Mouse (Mus musculus): ENCODE results near the gene Ptpre. TPM values are rescaled to one million over a fixed set of nuclear protein-coding genes. Genes with fewer than 3 reads are reported as not detected.

Ptpre gene
- polyA plus RNA-seq, 1 experiment from 2014 or later = 0.41 TPM

GRCm38 (mm10) chr7:135542235-135542634 is 5.0 kb downstream of the Ptpre start:
- DNase-seq (ENCODE audit: extremely low spot score, low spot score) = no peak
- peaks cover 33% of the 10 kb centered on the region for H3K27me3 ChIP-seq (ENCODE audit: poor library complexity, severe bottlenecking)
- no peak overlapping the region for H3K27ac ChIP-seq
- peaks cover 13% of the 10 kb centered on the region for H3K4me1 ChIP-seq
- H3K9me3 ChIP-seq = no peaks in the 10 kb centered on the region
- no peak overlapping the region for H3K4me3 ChIP-seq
- WGBS = 86% methylated on average over 3 of the region's 3 CpGs
- no peaks in the 10 kb centered on the region for H3K36me3 ChIP-seq (replicated peaks)

GRCm38 (mm10) chr7:135543033-135543432 is 5.8 kb downstream of the Ptpre start:
- WGBS = 77% methylated on average over 3 of the region's 3 CpGs
- peaks cover 5% of the 10 kb centered on the region for H3K4me1 ChIP-seq
- DNase-seq (ENCODE audit: extremely low spot score, low spot score) = no peak
- no peak overlapping the region for H3K4me3 ChIP-seq
- no peaks in the 10 kb centered on the region for H3K36me3 ChIP-seq (replicated peaks)
- no peaks in the 10 kb centered on the region for H3K9me3 ChIP-seq
- no peak overlapping the region for H3K27ac ChIP-seq
- peaks cover 26% of the 10 kb centered on the region for H3K27me3 ChIP-seq (ENCODE audit: poor library complexity, severe bottlenecking)

- Histone ChIP-seq H3K4me3 (no peak overlapping the region), H3K36me3 (replicated peaks) (no peaks in the 10 kb centered on the region), H3K9me3 (no peaks in the 10 kb centered on the region), H3K4me1 (no peaks in the 10 kb centered on the region), H3K27ac (no peak overlapping the region), H3K27me3 (ENCODE audit: poor library complexity, severe bottlenecking) (peaks cover 13% of the 10 kb centered on the region)
- 91% methylated on average over 6 of the region's 6 CpGs for WGBS
- DNase-seq (ENCODE audit: extremely low spot score, low spot score) = no peak
Observed at GRCm38 (mm10) chr7:135544321-135544720, 7.0 kb downstream of the Ptpre start.

GRCm38 (mm10) chr7:135545957-135546356 is 8.7 kb downstream of the Ptpre start:
- H3K4me1 ChIP-seq = no peaks in the 10 kb centered on the region
- no peak for DNase-seq (ENCODE audit: extremely low spot score, low spot score)
- no peaks in the 10 kb centered on the region for H3K27me3 ChIP-seq (ENCODE audit: poor library complexity, severe bottlenecking)
- no peaks in the 10 kb centered on the region for H3K36me3 ChIP-seq (replicated peaks)
- 78% methylated on average over 7 of the region's 7 CpGs for WGBS
- H3K9me3 ChIP-seq = no peaks in the 10 kb centered on the region
- H3K4me3 ChIP-seq = no peak overlapping the region
- no peak overlapping the region for H3K27ac ChIP-seq

- no peak for DNase-seq (ENCODE audit: extremely low spot score, low spot score)
- Histone ChIP-seq H3K9me3 (no peaks in the 10 kb centered on the region), H3K4me1 (no peaks in the 10 kb centered on the region), H3K27me3 (ENCODE audit: poor library complexity, severe bottlenecking) (no peaks in the 10 kb centered on the region), H3K36me3 (replicated peaks) (no peaks in the 10 kb centered on the region), H3K4me3 (no peak overlapping the region), H3K27ac (no peak overlapping the region)
- WGBS = 71% methylated on average over 5 of the region's 5 CpGs
Observed at GRCm38 (mm10) chr7:135546530-135546929, 9.2 kb downstream of the Ptpre start.

GRCm38 (mm10) chr7:135548434-135548833 is 11.2 kb downstream of the Ptpre start:
- DNase-seq (ENCODE audit: extremely low spot score, low spot score) = no peak
- H3K27me3 ChIP-seq (ENCODE audit: poor library complexity, severe bottlenecking) = no peaks in the 10 kb centered on the region
- no peaks in the 10 kb centered on the region for H3K9me3 ChIP-seq
- no peak overlapping the region for H3K4me3 ChIP-seq
- no peaks in the 10 kb centered on the region for H3K4me1 ChIP-seq
- no peak overlapping the region for H3K27ac ChIP-seq
- no peaks in the 10 kb centered on the region for H3K36me3 ChIP-seq (replicated peaks)
- 89% methylated on average over 6 of the region's 6 CpGs for WGBS

- H3K27me3 ChIP-seq (ENCODE audit: poor library complexity, severe bottlenecking) = no peaks in the 10 kb centered on the region
Observed at GRCm38 (mm10) chr7:135551547-135551946, 14.3 kb downstream of the Ptpre start.

GRCm38 (mm10) chr7:135553550-135553949 is 16.3 kb downstream of the Ptpre start:
- DNase-seq (ENCODE audit: extremely low spot score, low spot score) = no peak
- H3K4me1 ChIP-seq = no peaks in the 10 kb centered on the region
- no peak overlapping the region for H3K27ac ChIP-seq
- H3K9me3 ChIP-seq = no peaks in the 10 kb centered on the region
- H3K4me3 ChIP-seq = no peak overlapping the region
- 76% methylated on average over 3 of the region's 3 CpGs for WGBS
- no peaks in the 10 kb centered on the region for H3K36me3 ChIP-seq (replicated peaks)
- H3K27me3 ChIP-seq (ENCODE audit: poor library complexity, severe bottlenecking) = no peaks in the 10 kb centered on the region

More at GRCm38 (mm10) chr7:135551547-135551946, 14.3 kb downstream of the Ptpre start:
- no peaks in the 10 kb centered on the region for H3K4me1 ChIP-seq
- no peaks in the 10 kb centered on the region for H3K36me3 ChIP-seq (replicated peaks)
- no peak overlapping the region for H3K27ac ChIP-seq
- H3K9me3 ChIP-seq = no peaks in the 10 kb centered on the region
- no peak overlapping the region for H3K4me3 ChIP-seq
- WGBS = 84% methylated on average over 1 of the region's 1 CpGs
- DNase-seq (ENCODE audit: extremely low spot score, low spot score) = no peak

GRCm38 (mm10) chr7:135556663-135557402 is 19.6 kb downstream of the Ptpre start:
- 90% methylated on average over 3 of the region's 3 CpGs for WGBS

GRCm38 (mm10) chr7:135560280-135560679 is 23.0 kb downstream of the Ptpre start:
- H3K27ac ChIP-seq = no peak overlapping the region
- no peaks in the 10 kb centered on the region for H3K27me3 ChIP-seq (ENCODE audit: poor library complexity, severe bottlenecking)
- no peak for DNase-seq (ENCODE audit: extremely low spot score, low spot score)
- no peaks in the 10 kb centered on the region for H3K4me1 ChIP-seq
- WGBS = 88% methylated on average over 1 of the region's 1 CpGs
- H3K9me3 ChIP-seq = no peaks in the 10 kb centered on the region
- H3K36me3 ChIP-seq (replicated peaks) = no peaks in the 10 kb centered on the region
- no peak overlapping the region for H3K4me3 ChIP-seq

More at GRCm38 (mm10) chr7:135556663-135557402, 19.6 kb downstream of the Ptpre start:
- Histone ChIP-seq H3K27me3 (ENCODE audit: poor library complexity, severe bottlenecking) (no peaks in the 10 kb centered on the region), H3K4me1 (no peaks in the 10 kb centered on the region), H3K27ac (no peak overlapping the region), H3K9me3 (no peaks in the 10 kb centered on the region), H3K36me3 (replicated peaks) (no peaks in the 10 kb centered on the region), H3K4me3 (no peak overlapping the region)
- no peak for DNase-seq (ENCODE audit: extremely low spot score, low spot score)

- no peaks in the 10 kb centered on the region for H3K36me3 ChIP-seq (replicated peaks)
- no peak overlapping the region for H3K4me3 ChIP-seq
- H3K9me3 ChIP-seq = no peaks in the 10 kb centered on the region
- no peaks in the 10 kb centered on the region for H3K27me3 ChIP-seq (ENCODE audit: poor library complexity, severe bottlenecking)
- 85% methylated on average over 8 of the region's 8 CpGs for WGBS
- H3K4me1 ChIP-seq = peaks cover 9% of the 10 kb centered on the region; the same call in 1 of the 2 replicates
- no peak overlapping the region for H3K27ac ChIP-seq
- no peak for DNase-seq (ENCODE audit: extremely low spot score, low spot score)
Observed at GRCm38 (mm10) chr7:135564022-135564421, 26.7 kb downstream of the Ptpre start.

- peaks cover 9% of the 10 kb centered on the region; the same call in 1 of the 2 replicates for H3K4me1 ChIP-seq
- H3K27me3 ChIP-seq (ENCODE audit: poor library complexity, severe bottlenecking) = no peaks in the 10 kb centered on the region
- no peak overlapping the region for H3K27ac ChIP-seq
- DNase-seq (ENCODE audit: extremely low spot score, low spot score) = no peak
- H3K4me3 ChIP-seq = no peak overlapping the region
- no peaks in the 10 kb centered on the region for H3K36me3 ChIP-seq (replicated peaks)
- H3K9me3 ChIP-seq = 0 out of 2 replicates have a peak, but pooled peaks cover 4% of the 10 kb centered on the region
- 83% methylated on average over 5 of the region's 5 CpGs for WGBS
Observed at GRCm38 (mm10) chr7:135566013-135566412, 28.7 kb downstream of the Ptpre start.

- Histone ChIP-seq H3K4me1 (peaks cover 17% of the 10 kb centered on the region), H3K36me3 (replicated peaks) (no peaks in the 10 kb centered on the region), H3K9me3 (0 out of 2 replicates have a peak, but pooled peaks cover 4% of the 10 kb centered on the region), H3K4me3 (no peak overlapping the region), H3K27ac (no peak overlapping the region), H3K27me3 (ENCODE audit: poor library complexity, severe bottlenecking) (no peaks in the 10 kb centered on the region)
- 86% methylated on average over 1 of the region's 1 CpGs for WGBS
- DNase-seq (ENCODE audit: extremely low spot score, low spot score) = no peak
Observed at GRCm38 (mm10) chr7:135567582-135567981, 30.3 kb downstream of the Ptpre start.

Data from forebrain, embryonic 10.5 days (tissue).